Mouse (Mus musculus): ENCODE data around the gene Hnf1a. TPM values are rescaled to one million over a fixed set of nuclear protein-coding genes. Genes with fewer than 3 reads are reported as not detected.

Gene Hnf1a
- total and polyA plus RNA-seq, 3 experiments, result 0.38 TPM; not detected in 2

DNA sequence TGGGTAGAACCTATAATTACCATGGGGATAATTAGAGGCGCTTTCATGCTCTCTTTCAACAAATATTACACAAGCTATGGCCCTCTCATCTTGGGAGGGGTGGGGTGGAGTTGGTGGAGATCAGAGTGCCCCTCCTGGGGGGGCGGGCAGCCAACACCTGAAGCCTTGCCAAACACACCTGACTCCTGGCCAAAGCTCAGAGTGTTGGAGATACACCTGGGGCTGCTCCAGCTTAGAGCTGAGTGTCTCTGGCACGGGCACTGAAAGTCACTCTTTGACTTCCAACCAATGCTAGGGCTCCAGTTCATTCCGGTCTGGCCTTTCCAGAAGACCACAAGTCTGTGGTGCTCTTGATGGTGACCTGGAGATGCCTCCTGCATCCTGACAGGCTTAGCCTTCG lies 36.9 kb upstream of the Hnf1a start:
- TF ChIP-seq POLR2AphosphoS5 (IDR thresholded peaks at IDR 0.05; ENCODE audit: insufficient replicate concordance, low read depth, low read length) (no peak), GATA1 (IDR thresholded peaks at IDR 0.05; ENCODE audit: borderline replicate concordance, low read length) (no peak), TAL1 (conservative IDR thresholded peaks at IDR 0.05; ENCODE audit: low read depth, low read length) (no peak), CTCF (IDR thresholded peaks at IDR 0.05; ENCODE audit: low read depth, low read length) (no peak), GATA2 (IDR thresholded peaks at IDR 0.05; ENCODE audit: borderline replicate concordance, low read depth, low read length) (no peak)
- no peak for ATAC-seq (ENCODE audit: extremely low read depth, insufficient number of reproducible peaks, low FRiP score, poor library complexity, severe bottlenecking)
- Histone ChIP-seq H3K27me3 (ENCODE audit: insufficient read depth, low read length) (peaks cover 24% of the 10 kb centered on the region), H3K4me3 (ENCODE audit: low read depth, low read length) (no peak overlapping the region), H3K36me3 (replicated peaks) (peaks cover 2% of the 10 kb centered on the region), H3K4me1 (ENCODE audit: insufficient read depth, low read depth, low read length) (peaks cover 35% of the 10 kb centered on the region), H3K9me3 (replicated peaks) (no peaks in the 10 kb centered on the region)
- no peak for DNase-seq (ENCODE audit: low spot score)

GRCm38 (mm10) chr5:115003224-115003873 lies 32.5 kb upstream of the Hnf1a start:
- no peak for DNase-seq (ENCODE audit: low spot score)
- peaks cover 62% of the 10 kb centered on the region for H3K27me3 ChIP-seq (ENCODE audit: insufficient read depth, low read length)
- TF ChIP-seq GATA2 (IDR thresholded peaks at IDR 0.05; ENCODE audit: borderline replicate concordance, low read depth, low read length) (no peak), CTCF (IDR thresholded peaks at IDR 0.05; ENCODE audit: low read depth, low read length) (no peak), GATA1 (IDR thresholded peaks at IDR 0.05; ENCODE audit: borderline replicate concordance, low read length) (no peak), POLR2AphosphoS5 (IDR thresholded peaks at IDR 0.05; ENCODE audit: insufficient replicate concordance, low read depth, low read length) (no peak), TAL1 (conservative IDR thresholded peaks at IDR 0.05; ENCODE audit: low read depth, low read length) (no peak)

DNA sequence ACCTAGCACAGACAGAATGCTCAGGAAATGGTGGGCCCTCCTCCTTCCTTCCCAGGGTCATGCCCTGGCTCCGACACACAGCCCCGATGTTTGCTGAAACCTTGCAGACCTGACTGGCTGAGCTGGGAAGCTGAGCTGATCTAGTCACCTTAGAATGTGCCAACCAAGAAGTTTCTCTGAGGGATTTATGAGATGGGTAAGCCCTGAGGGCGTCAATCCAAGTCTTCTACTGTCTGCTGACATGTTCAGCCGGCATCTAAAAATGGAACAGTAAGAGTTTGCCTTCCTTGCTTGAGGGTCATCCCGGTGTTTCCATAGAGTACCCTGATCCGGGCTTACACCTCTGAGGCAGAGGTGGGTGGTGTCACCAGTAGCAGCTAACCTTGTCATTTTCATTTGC lies 31.9 kb upstream of the Hnf1a start:
- TF ChIP-seq POLR2AphosphoS5 (IDR thresholded peaks at IDR 0.05; ENCODE audit: insufficient replicate concordance, low read depth, low read length) (no peak), CTCF (IDR thresholded peaks at IDR 0.05; ENCODE audit: low read depth, low read length) (no peak), GATA2 (IDR thresholded peaks at IDR 0.05; ENCODE audit: borderline replicate concordance, low read depth, low read length) (no peak), GATA1 (IDR thresholded peaks at IDR 0.05; ENCODE audit: borderline replicate concordance, low read length) (no peak), TAL1 (conservative IDR thresholded peaks at IDR 0.05; ENCODE audit: low read depth, low read length) (no peak)
- Histone ChIP-seq H3K27me3 (ENCODE audit: insufficient read depth, low read length) (peaks cover 64% of the 10 kb centered on the region), H3K4me1 (ENCODE audit: insufficient read depth, low read depth, low read length) (peaks cover 10% of the 10 kb centered on the region; the same call in 1 of the 2 replicates), H3K4me3 (ENCODE audit: low read depth, low read length) (no peak overlapping the region), H3K9me3 (replicated peaks) (no peaks in the 10 kb centered on the region), H3K36me3 (replicated peaks) (no peaks in the 10 kb centered on the region)
- no peak for DNase-seq (ENCODE audit: low spot score)
- no peak for ATAC-seq (ENCODE audit: extremely low read depth, insufficient number of reproducible peaks, low FRiP score, poor library complexity, severe bottlenecking)

More at GRCm38 (mm10) chr5:115003224-115003873, 32.5 kb upstream of the Hnf1a start:
- Histone ChIP-seq H3K4me1 (ENCODE audit: insufficient read depth, low read depth, low read length) (peaks cover 11% of the 10 kb centered on the region; the same call in 1 of the 2 replicates), H3K36me3 (replicated peaks) (no peaks in the 10 kb centered on the region), H3K4me3 (ENCODE audit: low read depth, low read length) (no peak overlapping the region), H3K9me3 (replicated peaks) (no peaks in the 10 kb centered on the region)
- ATAC-seq (ENCODE audit: extremely low read depth, insufficient number of reproducible peaks, low FRiP score, poor library complexity, severe bottlenecking), result no peak

GRCm38 (mm10) chr5:115001464-115001863 lies 30.6 kb upstream of the Hnf1a start:
- Histone ChIP-seq H3K4me1 (ENCODE audit: insufficient read depth, low read depth, low read length) (peaks cover 16% of the 10 kb centered on the region; the same call in 1 of the 2 replicates), H3K36me3 (replicated peaks) (no peaks in the 10 kb centered on the region), H3K27me3 (ENCODE audit: insufficient read depth, low read length) (peaks cover 72% of the 10 kb centered on the region), H3K4me3 (ENCODE audit: low read depth, low read length) (no peak overlapping the region), H3K9me3 (replicated peaks) (no peaks in the 10 kb centered on the region)
- ATAC-seq (ENCODE audit: extremely low read depth, insufficient number of reproducible peaks, low FRiP score, poor library complexity, severe bottlenecking) (no peak), DNase-seq (ENCODE audit: low spot score) (no peak)
- TF ChIP-seq GATA2 (IDR thresholded peaks at IDR 0.05; ENCODE audit: borderline replicate concordance, low read depth, low read length) (no peak), POLR2AphosphoS5 (IDR thresholded peaks at IDR 0.05; ENCODE audit: insufficient replicate concordance, low read depth, low read length) (no peak), CTCF (IDR thresholded peaks at IDR 0.05; ENCODE audit: low read depth, low read length) (no peak), GATA1 (IDR thresholded peaks at IDR 0.05; ENCODE audit: borderline replicate concordance, low read length) (no peak), TAL1 (conservative IDR thresholded peaks at IDR 0.05; ENCODE audit: low read depth, low read length) (no peak)

GRCm38 (mm10) chr5:115000503-115000902 lies 29.6 kb upstream of the Hnf1a start:
- TF ChIP-seq POLR2AphosphoS5 (IDR thresholded peaks at IDR 0.05; ENCODE audit: insufficient replicate concordance, low read depth, low read length) (no peak), CTCF (IDR thresholded peaks at IDR 0.05; ENCODE audit: low read depth, low read length) (no peak), GATA1 (IDR thresholded peaks at IDR 0.05; ENCODE audit: borderline replicate concordance, low read length) (no peak), GATA2 (IDR thresholded peaks at IDR 0.05; ENCODE audit: borderline replicate concordance, low read depth, low read length) (no peak), TAL1 (conservative IDR thresholded peaks at IDR 0.05; ENCODE audit: low read depth, low read length) (no peak)
- DNase-seq (ENCODE audit: low spot score), result no peak
- no peak for ATAC-seq (ENCODE audit: extremely low read depth, insufficient number of reproducible peaks, low FRiP score, poor library complexity, severe bottlenecking)
- H3K4me1 ChIP-seq (ENCODE audit: insufficient read depth, low read depth, low read length), result peaks cover 16% of the 10 kb centered on the region; the same call in 1 of the 2 replicates
- no peak overlapping the region for H3K4me3 ChIP-seq (ENCODE audit: low read depth, low read length)
- no peaks in the 10 kb centered on the region for H3K9me3 ChIP-seq (replicated peaks)
- peaks cover 74% of the 10 kb centered on the region for H3K27me3 ChIP-seq (ENCODE audit: insufficient read depth, low read length)
- no peaks in the 10 kb centered on the region for H3K36me3 ChIP-seq (replicated peaks)

DNA sequence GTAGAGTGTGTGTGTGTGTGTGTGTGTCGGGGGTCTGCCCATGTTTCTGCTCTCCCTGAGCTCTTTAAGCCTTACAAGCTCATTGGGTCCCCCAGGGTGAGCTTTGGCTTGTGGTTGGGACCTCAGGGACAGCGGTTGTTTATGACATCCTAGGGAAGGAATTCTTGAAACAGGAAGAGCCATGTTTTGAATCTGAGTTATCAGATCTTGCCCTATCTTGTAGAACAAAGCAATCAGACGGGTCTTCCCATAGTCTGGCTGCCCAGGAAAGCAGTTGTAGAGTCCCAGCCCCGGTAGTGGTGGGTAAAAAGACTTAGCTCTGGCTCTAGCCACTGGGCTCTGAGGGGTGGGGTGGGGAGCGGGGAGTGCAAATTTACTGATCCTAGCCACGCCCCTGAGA lies 26.4 kb upstream of the Hnf1a start:
- H3K36me3 ChIP-seq (replicated peaks), result no peaks in the 10 kb centered on the region
- H3K4me3 ChIP-seq (ENCODE audit: low read depth, low read length), result no peak overlapping the region
- ATAC-seq (ENCODE audit: extremely low read depth, insufficient number of reproducible peaks, low FRiP score, poor library complexity, severe bottlenecking) (no peak), DNase-seq (ENCODE audit: low spot score) (no peak)
- H3K9me3 ChIP-seq (replicated peaks), result no peaks in the 10 kb centered on the region
- H3K4me1 ChIP-seq (ENCODE audit: insufficient read depth, low read depth, low read length), result peaks cover 9% of the 10 kb centered on the region; the same call in 1 of the 2 replicates
- TF ChIP-seq GATA1 (IDR thresholded peaks at IDR 0.05; ENCODE audit: borderline replicate concordance, low read length) (no peak), GATA2 (IDR thresholded peaks at IDR 0.05; ENCODE audit: borderline replicate concordance, low read depth, low read length) (no peak), POLR2AphosphoS5 (IDR thresholded peaks at IDR 0.05; ENCODE audit: insufficient replicate concordance, low read depth, low read length) (no peak), TAL1 (conservative IDR thresholded peaks at IDR 0.05; ENCODE audit: low read depth, low read length) (no peak), CTCF (IDR thresholded peaks at IDR 0.05; ENCODE audit: low read depth, low read length) (no peak)
- H3K27me3 ChIP-seq (ENCODE audit: insufficient read depth, low read length), result peaks cover 52% of the 10 kb centered on the region

Measured in G1E (cell line).